Mouse (Mus musculus) testis, adult 2 months (tissue): ENCODE measurements around the gene Cd274.

Experiments used
- CTCF ChIP-seq: fragments of 200-500 bp; IDR thresholded peaks from 2 replicates; pipeline ENCODE4 v1.5.1; 2012; ENCODE audit warnings: low read depth, mild to moderate bottlenecking, inconsistent platforms, low read length, moderate library complexity; ENCODE audit not compliant: control insufficient read depth, insufficient read depth, insufficient replicate concordance
- POLR2A ChIP-seq: fragments of 200-500 bp; IDR thresholded peaks from 2 replicates; pipeline ENCODE4 v1.6.1; 2012; ENCODE audit warnings: low read depth, mild to moderate bottlenecking, inconsistent platforms, low read length, moderate library complexity; ENCODE audit not compliant: control insufficient read depth

DNA sequence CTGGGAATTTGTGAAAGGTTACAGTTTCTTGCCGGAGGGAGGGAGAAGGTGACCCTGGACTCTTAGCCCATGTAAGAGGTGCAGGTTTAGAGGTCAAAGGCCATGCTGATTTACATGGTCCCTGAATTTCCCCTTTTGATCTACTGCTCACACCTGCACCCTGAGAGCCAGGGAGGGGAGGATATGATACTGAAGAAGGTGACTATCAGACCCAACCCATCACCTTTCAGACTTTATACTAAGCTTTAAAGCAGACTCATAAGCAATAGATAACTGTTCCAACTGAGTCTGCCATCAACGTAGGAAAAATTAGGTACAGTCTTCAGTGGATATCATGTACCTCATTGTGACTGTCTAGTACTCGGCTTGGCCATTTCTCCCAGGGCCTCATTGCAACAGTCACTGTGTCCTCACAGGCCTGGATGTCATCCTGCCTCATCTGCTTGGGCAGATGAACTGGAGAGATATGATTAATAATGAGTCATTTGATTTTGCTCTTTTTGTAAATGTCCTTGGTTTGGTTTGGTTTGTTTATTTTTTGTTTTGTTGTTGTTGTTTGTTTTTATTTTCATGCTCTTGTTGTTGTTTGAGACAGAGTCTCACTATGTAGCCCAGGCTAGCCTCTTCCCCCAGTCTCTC, 1.5 kb downstream of the Cd274 start:
- TF ChIP-seq CTCF, result no peak
- no peak for TF ChIP-seq POLR2A
